Mouse (Mus musculus): ENCODE data around the gene Hoxb4.

Hoxb4 gene

DNA sequence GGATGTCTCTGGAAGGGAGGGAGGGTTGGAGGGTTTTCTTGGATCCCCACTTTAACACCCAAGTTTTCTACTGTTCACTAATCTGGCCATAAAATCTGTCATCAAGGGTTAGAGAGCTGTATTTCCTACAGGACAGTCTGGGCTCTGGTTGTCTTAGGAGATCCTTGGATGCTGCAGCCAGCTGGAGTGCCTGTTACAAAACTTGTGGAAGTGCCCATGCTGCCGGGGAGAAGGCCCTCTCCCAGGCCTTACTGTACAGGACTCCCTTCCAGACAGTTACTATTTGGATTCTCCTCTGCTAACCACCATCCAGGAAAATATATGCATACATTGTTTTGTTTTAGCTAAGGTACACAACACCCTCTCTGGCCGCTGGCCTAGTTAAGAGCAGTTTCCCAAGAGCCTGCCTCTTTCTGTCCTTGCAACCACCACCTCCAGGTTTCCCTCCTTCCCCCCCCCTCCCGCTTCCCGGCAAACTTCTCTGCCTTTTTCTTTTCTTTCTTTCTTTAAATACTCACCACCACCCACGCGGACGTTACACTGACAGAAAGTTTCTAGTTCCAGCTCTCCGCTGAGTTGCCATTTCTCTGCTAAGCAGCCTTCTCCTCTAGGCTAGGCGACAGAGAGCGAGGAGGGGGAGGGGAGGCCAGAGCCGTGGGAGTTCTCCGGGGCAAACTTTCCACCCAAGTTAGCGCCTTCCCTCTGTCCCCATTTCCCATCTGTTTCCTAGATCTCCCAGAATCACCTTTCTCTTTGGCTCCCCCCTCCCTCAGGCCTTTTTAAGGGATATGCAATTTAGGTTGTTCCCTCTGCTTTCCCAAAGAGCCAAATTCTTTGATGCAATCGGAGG, 31.6 kb downstream of the Hoxb4 start:
- DNase-seq (ENCODE audit: low spot score): no peak

DNA sequence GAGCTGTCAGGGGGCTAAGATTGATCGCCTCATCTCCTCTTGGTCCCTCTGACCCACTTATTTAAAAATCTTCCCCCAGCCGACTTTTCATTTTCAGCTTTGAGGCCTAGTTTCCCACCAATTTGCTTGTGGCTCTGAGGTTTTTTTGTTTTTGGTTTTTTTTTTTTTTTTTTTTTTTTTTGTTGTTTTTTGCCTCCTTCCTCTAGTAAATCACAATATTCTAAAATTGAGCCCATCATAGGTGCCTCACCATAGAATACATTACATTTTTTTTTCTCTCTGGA, 32.2 kb downstream of the Hoxb4 start, which contains the start of gene Hoxb2:
Hoxb2 (plus strand) TSS at position 185 of the 284 bp plus-strand sequence.
- DNase-seq (ENCODE audit: low spot score): no peak

DNA sequence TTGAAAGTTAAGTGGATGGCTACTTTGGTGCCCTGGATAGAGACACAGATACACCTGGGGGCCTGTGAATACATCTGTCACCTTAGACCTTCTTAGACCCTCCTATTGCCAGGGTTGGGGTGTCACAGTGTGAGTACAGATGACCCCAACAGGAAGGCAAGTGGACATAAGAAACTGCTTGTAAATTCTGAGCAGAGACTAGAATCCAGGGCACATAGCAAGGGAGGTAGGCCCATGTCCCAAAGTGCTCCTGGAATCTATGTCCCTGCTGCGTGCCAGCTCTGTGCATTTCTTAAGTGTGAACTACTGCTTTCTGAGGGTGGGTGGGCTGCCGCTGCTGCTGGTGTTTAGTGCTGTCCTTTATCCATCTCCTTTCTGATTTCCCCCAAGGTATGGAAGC, 32.7 kb downstream of the Hoxb4 start:
- no peak for DNase-seq (ENCODE audit: low spot score)

DNA sequence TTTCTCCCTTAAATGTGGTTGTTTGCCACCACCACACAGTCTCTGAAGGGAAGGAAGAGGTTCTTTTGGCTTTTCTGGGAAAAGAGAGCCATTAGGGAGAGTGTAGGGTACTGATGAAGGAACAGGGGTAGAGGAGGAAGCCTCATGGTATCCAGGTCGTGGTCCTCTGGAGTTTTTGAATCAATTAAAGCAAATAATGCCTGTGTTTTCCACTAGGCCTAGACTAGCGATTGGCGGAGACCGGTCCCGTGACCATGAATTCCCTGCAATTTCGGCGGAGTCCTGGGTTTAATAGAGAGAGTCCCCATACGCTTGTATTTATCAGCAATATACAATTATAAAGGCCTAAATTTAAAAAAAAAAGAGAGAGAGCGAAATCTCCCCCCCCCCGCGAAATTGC, 33.2 kb downstream of the Hoxb4 start:
- no peak for DNase-seq (ENCODE audit: low spot score)

DNA sequence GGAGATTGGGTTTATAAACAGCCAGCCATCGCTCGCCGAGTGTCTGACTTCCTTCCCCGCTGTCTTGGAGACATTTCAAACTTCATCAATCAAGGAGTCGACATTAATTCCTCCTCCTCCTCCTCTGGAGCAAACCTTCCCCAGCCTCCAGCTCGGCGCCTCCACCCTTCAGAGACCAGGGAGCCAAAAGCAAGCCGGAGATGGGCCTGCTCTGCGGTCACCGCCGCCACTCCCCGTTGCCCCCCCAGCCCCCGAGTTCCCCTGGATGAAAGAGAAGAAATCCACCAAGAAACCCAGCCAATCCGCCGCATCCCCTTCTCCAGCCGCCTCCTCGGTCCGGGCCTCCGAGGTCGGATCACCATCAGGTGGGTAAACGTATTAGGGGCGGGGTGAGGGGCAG, 33.8 kb downstream of the Hoxb4 start:
- DNase-seq (ENCODE audit: low spot score): no peak

DNA sequence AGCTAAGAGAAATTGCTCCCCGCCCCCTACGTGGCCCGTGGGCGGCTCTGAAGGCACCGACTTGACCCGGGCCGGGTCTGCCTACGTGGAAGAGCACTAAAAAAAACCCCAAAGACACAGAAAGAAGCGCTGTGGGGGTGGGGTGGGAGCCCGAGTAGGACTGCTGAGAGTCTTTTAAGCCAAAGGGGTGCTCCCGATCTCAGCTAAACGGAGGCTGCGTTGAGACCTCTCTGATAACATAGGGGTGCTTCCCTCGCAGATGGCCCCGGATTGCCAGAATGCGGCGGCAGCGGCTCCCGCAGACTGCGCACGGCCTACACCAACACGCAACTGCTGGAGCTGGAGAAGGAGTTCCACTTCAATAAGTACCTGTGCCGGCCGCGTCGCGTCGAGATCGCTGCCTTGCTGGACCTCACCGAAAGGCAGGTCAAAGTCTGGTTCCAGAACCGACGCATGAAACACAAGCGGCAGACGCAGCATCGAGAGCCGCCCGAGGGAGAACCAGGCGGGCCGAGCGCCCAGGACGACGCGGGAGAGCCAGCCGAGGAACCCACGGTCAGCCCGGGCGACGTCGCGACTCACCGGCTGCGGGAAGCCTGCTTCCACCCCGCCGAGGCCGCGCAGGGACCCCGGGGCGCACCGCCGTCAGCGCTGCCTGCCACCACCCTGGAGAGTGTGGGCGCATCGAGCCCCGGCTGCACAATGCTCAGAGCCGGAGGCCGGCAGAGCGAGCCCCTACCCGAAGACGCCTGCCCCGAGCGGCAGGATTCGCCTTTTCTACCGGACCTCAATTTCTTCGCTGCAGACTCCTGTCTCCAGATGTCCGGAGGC, 34.8 kb downstream of the Hoxb4 start:
- DNase-seq (ENCODE audit: low spot score): no peak

DNA sequence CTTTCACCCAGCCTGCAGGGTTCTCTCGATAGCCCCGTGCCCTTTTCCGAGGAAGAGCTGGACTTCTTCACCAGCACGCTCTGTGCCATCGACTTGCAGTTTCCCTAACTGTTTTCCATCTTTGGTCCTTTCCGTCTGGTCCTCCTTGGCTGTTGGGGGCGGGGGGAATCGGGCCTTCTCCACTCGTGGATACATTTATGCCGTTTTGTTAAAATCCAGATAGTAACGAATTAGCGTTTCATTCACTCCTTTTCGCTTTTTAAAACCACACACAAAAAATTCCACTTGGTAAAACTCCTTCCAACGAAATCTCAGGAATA, 35.4 kb downstream of the Hoxb4 start:
- DNase-seq (ENCODE audit: low spot score): no peak

DNA sequence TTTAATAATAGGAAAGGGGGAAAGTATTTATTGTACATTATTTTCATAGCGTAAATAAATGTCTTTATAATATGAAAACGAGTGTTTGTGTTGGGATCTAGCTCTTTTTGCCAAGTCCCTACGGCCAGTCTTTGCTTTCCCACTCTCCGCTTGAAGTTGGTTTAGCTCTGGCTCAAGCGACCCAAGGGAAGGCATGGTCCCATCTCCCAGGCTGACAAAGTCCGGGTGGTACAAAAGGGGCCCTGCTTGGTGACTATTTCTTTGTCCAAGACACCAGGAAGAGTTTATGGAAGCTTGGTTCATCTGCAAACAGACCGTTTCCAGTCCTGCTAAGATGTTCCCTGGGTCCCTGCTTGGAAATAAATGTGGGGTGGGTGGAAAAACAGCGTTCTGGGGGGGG, 35.9 kb downstream of the Hoxb4 start:
- no peak for DNase-seq (ENCODE audit: low spot score)

DNA sequence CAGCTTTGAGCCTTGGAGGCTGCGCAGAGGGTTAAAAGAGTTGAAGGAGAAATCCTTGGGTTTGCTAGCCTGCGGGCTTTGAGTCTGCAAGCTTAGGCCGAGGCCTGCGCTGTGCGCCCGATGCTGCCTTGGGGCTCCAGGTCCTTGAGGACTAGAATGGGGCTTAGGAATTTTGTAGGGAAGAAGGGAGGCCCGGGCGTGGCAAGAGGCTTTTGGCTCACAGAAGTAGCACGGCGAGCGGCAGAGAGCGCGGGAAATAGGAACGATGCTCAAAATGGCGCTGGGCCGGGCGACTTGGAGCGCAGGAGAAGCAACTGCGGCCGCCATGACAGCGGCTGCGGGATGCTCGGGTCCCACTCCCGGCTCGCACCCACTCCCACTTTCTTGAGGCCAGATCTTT, 36.3 kb downstream of the Hoxb4 start:
- DNase-seq (ENCODE audit: low spot score): no peak

DNA sequence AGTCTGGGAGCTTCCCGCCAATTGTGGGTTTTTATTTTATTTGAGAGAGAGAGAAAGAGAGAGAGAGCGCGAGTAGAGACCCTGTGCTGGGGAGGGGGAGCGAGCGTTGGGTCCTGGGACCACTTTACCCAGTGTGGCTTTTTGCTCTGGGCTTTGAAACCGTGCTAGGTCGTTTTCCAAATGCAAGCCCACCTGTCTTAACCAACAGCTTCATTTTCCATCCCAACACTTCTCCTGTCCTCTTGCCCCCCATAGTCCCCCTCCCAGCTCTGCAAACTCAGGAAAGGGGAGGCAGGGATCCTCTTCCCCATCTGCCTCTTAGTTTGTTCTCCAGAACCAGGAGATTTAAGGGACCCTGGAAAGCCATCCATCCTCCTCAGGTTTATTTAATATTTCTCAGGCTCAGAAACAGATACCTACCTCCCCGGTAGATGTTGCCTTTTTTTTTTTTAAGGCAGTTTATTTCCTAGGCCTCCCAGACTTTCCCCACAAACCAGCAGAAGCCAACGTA, 36.8 kb downstream of the Hoxb4 start:
- no peak for DNase-seq (ENCODE audit: low spot score)

DNA sequence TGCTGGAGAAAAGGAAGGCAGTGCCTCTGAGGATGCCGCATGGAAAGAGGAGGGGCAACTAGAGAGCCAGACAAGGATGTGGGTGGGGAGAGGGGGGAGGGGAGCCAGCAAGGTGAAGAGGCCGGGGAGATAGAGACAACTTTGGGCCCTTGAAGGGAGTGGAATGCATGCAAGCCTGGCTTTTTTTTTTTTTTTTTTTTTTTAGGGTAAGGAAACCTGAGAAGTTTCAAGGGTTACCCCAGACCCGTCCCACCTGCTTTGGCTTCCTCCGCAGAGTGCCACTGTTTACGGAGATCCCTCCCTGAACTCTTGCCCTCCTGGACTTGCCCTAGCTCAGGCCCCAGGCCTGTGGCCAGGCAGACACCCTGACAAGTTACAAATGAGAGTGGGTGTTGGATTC, 45.7 kb downstream of the Hoxb4 start:
- DNase-seq (ENCODE audit: low spot score): no peak

DNA sequence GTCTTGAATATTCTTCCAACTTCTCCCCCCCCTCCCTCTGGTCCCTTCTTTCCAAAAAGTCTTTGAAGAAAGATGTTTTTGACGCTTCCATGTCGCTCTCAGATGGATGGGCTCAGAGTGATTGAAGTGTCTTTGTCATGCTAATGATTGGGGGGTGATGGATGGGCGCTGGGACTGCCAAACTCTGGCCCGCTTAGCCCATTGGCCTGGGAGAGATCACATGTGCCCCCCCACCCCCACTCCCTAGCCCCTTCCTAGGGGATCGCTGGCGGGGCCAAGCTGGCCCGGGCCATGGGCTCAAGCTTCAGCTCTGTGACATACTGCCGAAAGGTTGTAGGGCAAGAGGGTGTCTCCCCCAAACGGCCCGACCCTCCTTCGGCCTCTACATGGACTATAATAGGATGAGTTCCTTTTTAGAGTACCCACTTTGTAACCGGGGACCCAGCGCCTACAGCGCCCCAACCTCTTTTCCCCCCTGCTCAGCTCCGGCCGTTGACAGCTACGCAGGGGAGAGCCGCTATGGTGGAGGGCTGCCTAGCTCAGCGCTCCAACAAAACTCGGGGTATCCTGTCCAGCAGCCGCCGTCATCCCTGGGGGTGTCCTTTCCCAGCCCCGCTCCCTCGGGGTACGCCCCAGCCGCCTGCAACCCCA, 47.5 kb downstream of the Hoxb4 start, which contains the start of gene Hoxb1:
Hoxb1 (plus strand) TSS at position 312 of the 651 bp plus-strand sequence.
- no peak for DNase-seq (ENCODE audit: low spot score)

DNA sequence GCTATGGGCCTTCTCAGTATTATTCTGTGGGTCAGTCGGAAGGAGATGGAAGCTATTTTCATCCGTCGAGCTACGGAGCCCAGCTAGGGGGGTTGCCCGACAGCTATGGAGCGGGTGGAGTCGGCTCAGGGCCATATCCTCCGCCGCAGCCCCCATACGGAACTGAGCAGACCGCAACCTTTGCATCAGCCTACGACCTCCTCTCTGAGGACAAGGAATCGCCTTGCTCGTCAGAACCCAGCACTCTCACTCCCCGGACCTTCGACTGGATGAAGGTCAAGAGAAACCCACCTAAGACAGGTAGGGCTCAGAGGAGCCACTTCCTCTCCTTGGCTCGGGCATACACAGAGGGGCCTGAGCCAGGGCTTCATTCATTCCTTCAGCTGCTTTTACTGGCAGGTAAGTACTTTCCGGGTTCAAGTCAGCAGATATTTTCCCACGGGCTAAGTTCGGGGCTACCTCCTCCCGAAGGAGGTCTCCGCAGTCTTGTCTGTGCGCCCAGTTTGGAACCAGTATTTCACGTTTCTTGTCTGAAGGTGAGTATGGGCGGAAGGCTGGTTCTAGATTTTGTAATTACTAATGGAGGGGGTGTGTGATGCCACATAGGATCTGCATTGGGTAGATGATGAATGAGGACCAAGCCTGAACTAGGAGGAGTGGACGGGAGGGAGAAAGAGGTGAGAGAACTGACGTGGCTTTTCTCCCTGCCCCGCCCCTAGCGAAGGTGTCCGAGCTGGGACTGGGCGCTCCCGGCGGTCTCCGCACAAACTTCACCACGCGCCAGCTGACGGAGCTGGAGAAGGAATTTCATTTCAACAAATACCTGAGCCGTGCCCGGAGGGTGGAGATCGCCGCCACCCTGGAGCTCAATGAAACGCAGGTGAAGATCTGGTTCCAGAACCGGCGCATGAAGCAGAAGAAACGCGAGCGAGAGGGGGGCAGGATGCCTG, 48.3 kb downstream of the Hoxb4 start:
- no peak for DNase-seq (ENCODE audit: low spot score)

DNA sequence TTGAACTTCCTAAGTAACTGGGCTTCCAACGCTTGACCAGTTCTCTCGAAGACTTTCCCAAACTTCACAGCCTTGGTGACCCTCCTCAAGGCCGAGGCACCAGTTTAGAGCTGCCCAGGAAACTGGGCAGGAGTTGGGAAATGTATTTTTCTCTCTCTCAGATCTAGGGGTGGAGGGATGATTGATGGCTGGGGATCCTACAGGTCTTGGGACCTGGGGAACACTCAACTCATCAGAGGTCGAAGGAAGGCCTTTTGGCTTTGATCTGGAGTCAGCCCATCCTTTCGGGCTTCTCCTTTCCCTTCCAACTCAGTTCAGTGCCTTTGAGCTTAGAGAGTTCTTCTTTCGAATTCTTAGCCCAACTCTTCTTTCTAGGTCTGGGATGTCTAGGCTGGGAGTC, 49.1 kb downstream of the Hoxb4 start:
- DNase-seq (ENCODE audit: low spot score): no peak

DNA sequence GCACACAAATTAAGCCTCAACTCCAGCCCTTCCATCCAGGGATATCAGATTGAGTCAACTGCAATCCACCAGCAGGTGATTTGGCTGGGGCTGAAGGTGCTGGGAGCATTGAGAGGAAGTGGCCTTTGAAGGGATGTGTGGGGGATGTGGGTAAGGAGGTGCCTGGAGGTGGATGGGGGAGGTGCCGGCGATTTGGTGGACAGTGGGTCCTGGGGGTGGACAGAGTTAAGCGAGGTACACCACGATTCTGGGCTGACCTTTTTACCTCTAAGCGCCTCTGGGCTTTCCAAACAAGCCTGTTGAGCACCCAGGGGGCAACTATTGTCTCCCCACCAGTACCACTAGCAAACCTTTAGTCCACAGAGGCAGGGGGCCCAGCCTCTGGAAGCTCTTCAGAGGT, 50.6 kb downstream of the Hoxb4 start:
- DNase-seq (ENCODE audit: low spot score): no peak

DNA sequence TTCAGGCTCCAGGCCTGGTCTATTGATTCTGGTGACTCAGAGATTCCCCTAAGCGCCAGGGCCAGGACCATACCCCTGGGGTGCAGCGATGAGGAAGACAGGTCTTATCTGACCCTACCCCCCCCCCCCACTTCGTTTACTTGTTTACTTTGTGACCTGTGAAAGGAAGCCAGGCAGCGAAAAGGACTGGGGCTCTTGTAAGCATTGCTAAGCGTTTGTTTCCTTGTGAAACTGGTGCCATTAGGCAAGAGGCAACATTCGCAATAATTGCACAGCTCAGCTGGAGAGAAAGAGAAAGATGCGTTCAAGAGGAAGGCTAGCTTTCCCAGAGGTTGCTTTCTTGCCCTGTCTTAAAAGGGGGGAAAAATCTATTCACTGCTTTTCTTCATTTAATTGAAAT, 51.1 kb downstream of the Hoxb4 start:
- no peak for DNase-seq (ENCODE audit: low spot score)
